Mouse (Mus musculus): Measurements from ENCODE around the gene Il15ra.

Gene Il15ra

GRCm38 (mm10) chr2:11705201-11706025 lies at the start of gene Il15ra:
Il15ra (plus strand) TSS chr2:11705290.
- DNase-seq: peak; percentile 29 to 53

GRCm38 (mm10) chr2:11657581-11657980 lies 47.5 kb upstream of the Il15ra start:
- DNase-seq: no peak

GRCm38 (mm10) chr2:11659263-11659662 lies 45.8 kb upstream of the Il15ra start:
- no peak for DNase-seq

- no peak for DNase-seq
Measured at GRCm38 (mm10) chr2:11662143-11662906, 42.8 kb upstream of the Il15ra start.

- DNase-seq: no peak
Measured at GRCm38 (mm10) chr2:11662907-11663230, 42.2 kb upstream of the Il15ra start.

GRCm38 (mm10) chr2:11663961-11664360 lies 41.1 kb upstream of the Il15ra start:
- peak; percentile 78 to 85 for DNase-seq

GRCm38 (mm10) chr2:11664367-11664766 lies 40.7 kb upstream of the Il15ra start:
- peak; percentile 19 to 57 for DNase-seq

- no peak for DNase-seq
Measured at GRCm38 (mm10) chr2:11664806-11665205, 40.3 kb upstream of the Il15ra start.

- no peak for DNase-seq
Measured at GRCm38 (mm10) chr2:11665326-11665725, 39.8 kb upstream of the Il15ra start.

GRCm38 (mm10) chr2:11672144-11672543 lies 32.9 kb upstream of the Il15ra start:
- DNase-seq: no peak

- DNase-seq: no peak
Measured at GRCm38 (mm10) chr2:11679626-11680025, 25.5 kb upstream of the Il15ra start.

GRCm38 (mm10) chr2:11682712-11683111 lies 22.4 kb upstream of the Il15ra start:
- DNase-seq: no peak

GRCm38 (mm10) chr2:11686512-11686911 lies 18.6 kb upstream of the Il15ra start:
- no peak for DNase-seq

- DNase-seq: no peak
Measured at GRCm38 (mm10) chr2:11687436-11687835, 17.7 kb upstream of the Il15ra start.

GRCm38 (mm10) chr2:11690201-11690890 lies 14.7 kb upstream of the Il15ra start:
- no peak for DNase-seq

- no peak for DNase-seq
Measured at GRCm38 (mm10) chr2:11693352-11693751, 11.7 kb upstream of the Il15ra start.

GRCm38 (mm10) chr2:11694104-11694503 lies 11.0 kb upstream of the Il15ra start:
- no peak for DNase-seq

GRCm38 (mm10) chr2:11695867-11696266 lies 9.2 kb upstream of the Il15ra start:
- no peak for DNase-seq

GRCm38 (mm10) chr2:11698994-11699393 lies 6.1 kb upstream of the Il15ra start:
- no peak for DNase-seq

GRCm38 (mm10) chr2:11699905-11700304 lies 5.2 kb upstream of the Il15ra start:
- DNase-seq: no peak

- no peak for DNase-seq
Measured at GRCm38 (mm10) chr2:11706030-11706745, 1.1 kb downstream of the Il15ra start.

GRCm38 (mm10) chr2:11706746-11707065 lies 1.6 kb downstream of the Il15ra start:
- no peak for DNase-seq

GRCm38 (mm10) chr2:11708538-11708937 lies 3.4 kb downstream of the Il15ra start:
- DNase-seq: no peak
